8 mouse cellular contexts compared by ENCODE assay signal in genomic region chr2:181644361-181644760, GRCm38 (mm10). TPM values are rescaled to one million over a fixed set of nuclear protein-coding genes. Genes with fewer than 3 reads are reported as not detected.
DNase-seq lines count a peak whose midpoint lies in the region; ATAC-seq lines count a peak whose summit lies in the region.

No protein-coding gene starts in this region.

- peak; percentile 96 for ATAC-seq in megakaryocyte progenitor cell, adult 5-6 weeks (replicated peaks; ENCODE audit: poor library complexity)

- peak; percentile 73 to 74 for DNase-seq in cerebellum, postnatal 10 days
- DNase-seq in cerebellum, adult 8-10 months: no peak
- peak; percentile 34 for DNase-seq in ovary, postnatal 36 days (ENCODE audit: low spot score)
- DNase-seq in ovary, postnatal 10 days (ENCODE audit: low spot score): no peak
- DNase-seq in cerebellum, postnatal 25 days: peak; percentile 31 to 60
- peak; percentile 54 for DNase-seq in kidney, adult 9 months
- peak; percentile 16 for DNase-seq in yolk sac, embryonic 10.5 days (ENCODE audit: low spot score)

RNA-seq across cellular contexts. Expression of gene Gm29797, which starts 12.5 kb away (rescaled TPM):
- not detected in 2 replicates for total RNA-seq in megakaryocyte progenitor cell, adult 5-6 weeks (2015)
- total RNA-seq in megakaryocyte progenitor cell, adult 5-6 weeks (2017): not detected in 2 replicates

RNA-seq across cellular contexts. Expression of gene Sox18, which starts 27.1 kb away (rescaled TPM):
- not detected in 2 replicates for total RNA-seq in megakaryocyte progenitor cell, adult 5-6 weeks (2015)
- total RNA-seq in megakaryocyte progenitor cell, adult 5-6 weeks (2017): not detected in 2 replicates

RNA-seq across cellular contexts. Expression of gene Tcea2, which starts 35.7 kb away (rescaled TPM):
- 21.5 and 22.3 TPM in 2 replicates for total RNA-seq in megakaryocyte progenitor cell, adult 5-6 weeks (2015)
- total RNA-seq in megakaryocyte progenitor cell, adult 5-6 weeks (2017): 8.7 and 9.8 TPM in 2 replicates

RNA-seq across cellular contexts. Expression of gene Samd10, which starts 45.3 kb away (rescaled TPM):
- 9.0 and 10.9 TPM in 2 replicates for total RNA-seq in megakaryocyte progenitor cell, adult 5-6 weeks (2015)
- total RNA-seq in megakaryocyte progenitor cell, adult 5-6 weeks (2017): 2.0 TPM in 2 replicates

RNA-seq across cellular contexts. Expression of gene Rgs19, which starts 49.4 kb away (rescaled TPM):
- total RNA-seq in megakaryocyte progenitor cell, adult 5-6 weeks (2015): 330 and 337 TPM in 2 replicates
- 81.1 and 100 TPM in 2 replicates for total RNA-seq in megakaryocyte progenitor cell, adult 5-6 weeks (2017)

Comparison
In these comparisons a context has a peak if more than half of its experiments do, and no peak if none do; other contexts are left out.
1. DNase-seq: peak in cerebellum, postnatal 10 days (2 of 2), ovary, postnatal 36 days (single experiment), cerebellum, postnatal 25 days (2 of 2), kidney, adult 9 months (single experiment) and yolk sac, embryonic 10.5 days (single experiment); none in cerebellum, adult 8-10 months (single experiment) and ovary, postnatal 10 days (single experiment).